Mouse (Mus musculus) embryonic fibroblast, embryonic 13.5 days (primary cell): ENCODE results near the gene Ptger4. TPM values are rescaled to one million over a fixed set of nuclear protein-coding genes. Genes with fewer than 3 reads are reported as not detected.

Experiments used
- H3K27ac ChIP-seq: 2 replicates; pipeline ENCODE4 v1.5.1; 2012; ENCODE audit warnings: low read length, control low read depth, inconsistent platforms; ENCODE audit not compliant: insufficient read depth
- H3K4me1 ChIP-seq: 2 replicates; pipeline ENCODE4 v1.6.1; 2011; ENCODE audit warnings: low read length; ENCODE audit not compliant: control insufficient read depth, insufficient read depth
- H3K4me3 ChIP-seq: 2 replicates; pipeline ENCODE4 v1.5.1; 2011; ENCODE audit warnings: mild to moderate bottlenecking, control low read depth, low read length; ENCODE audit not compliant: insufficient read depth
- CTCF ChIP-seq: IDR thresholded peaks from 2 replicates; pipeline ENCODE4 v1.5.1; 2011; ENCODE audit warnings: mild to moderate bottlenecking, control low read depth, low read length, moderate library complexity, borderline replicate concordance; ENCODE audit not compliant: insufficient read depth
- POLR2A ChIP-seq: IDR thresholded peaks from 2 replicates; pipeline ENCODE4 v1.6.1; 2011; ENCODE audit warnings: low read depth, mild to moderate bottlenecking, control low read depth, low read length, moderate library complexity
- polyA plus RNA-seq: library from polyadenylated mRNA; stranded (reverse); fragments of >200 nt; gene quantifications from 2 replicates; pipeline ENCODE4 v1.2.4, GENCODE M21; 2011; ENCODE audit warnings: low read depth; ENCODE audit not compliant: missing spikeins, insufficient read length

Gene Ptger4
- polyA plus RNA-seq, 1 experiment: 4.3 TPM

DNA sequence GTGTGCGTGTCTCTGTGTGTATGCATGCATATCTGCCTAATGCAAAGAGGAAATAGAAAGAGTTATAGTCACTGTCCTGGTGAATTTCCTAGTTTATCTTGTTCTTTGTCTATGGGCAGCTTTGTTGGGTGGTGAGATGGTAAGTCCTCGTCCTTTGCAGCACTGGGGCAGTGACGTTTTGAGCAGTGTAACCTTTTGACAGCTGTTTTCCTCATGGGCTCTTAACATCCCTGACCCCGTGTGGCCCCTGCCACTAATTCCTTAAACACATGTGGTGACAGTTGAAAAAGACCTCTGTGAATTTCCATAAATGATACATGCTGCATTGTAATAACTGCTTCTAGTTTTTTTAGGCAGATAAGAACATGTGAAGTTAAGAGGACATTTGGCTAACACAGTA is 47.3 kb downstream of the Ptger4 start:
- TF ChIP-seq CTCF: no peak
- no peak for TF ChIP-seq POLR2A
- Histone ChIP-seq H3K4me3 (no peak overlapping the region), H3K27ac (no peak overlapping the region), H3K4me1 (peaks cover 5% of the 10 kb centered on the region; the same call in 1 of the 2 replicates)

GRCm38 (mm10) chr15:5195987-5196514 is 47.9 kb downstream of the Ptger4 start:
- peaks cover 5% of the 10 kb centered on the region; the same call in 1 of the 2 replicates for H3K4me1 ChIP-seq

DNA sequence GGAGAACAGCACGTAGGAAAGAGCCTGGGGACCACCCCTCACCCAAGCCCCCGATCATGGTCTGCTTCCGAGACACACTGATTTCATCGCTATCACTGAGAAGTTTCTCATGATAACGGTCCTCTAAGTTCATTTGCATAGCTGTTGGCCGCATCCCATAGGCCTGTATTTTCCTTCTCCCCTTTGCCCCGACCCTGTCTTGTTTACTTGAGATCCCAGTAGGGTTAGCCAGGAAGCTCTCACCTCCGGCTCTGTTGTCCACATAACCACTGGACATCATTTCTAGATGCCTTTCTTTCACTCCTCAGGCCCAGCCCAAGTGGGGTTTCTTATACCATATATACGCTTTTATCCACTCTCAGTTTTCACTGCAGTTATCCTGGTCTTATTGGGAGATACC is 49.1 kb downstream of the Ptger4 start:
- H3K4me3 ChIP-seq: no peak overlapping the region
- H3K27ac ChIP-seq: no peak overlapping the region
- no peak for TF ChIP-seq CTCF
- TF ChIP-seq POLR2A: no peak

More at GRCm38 (mm10) chr15:5195987-5196514, 47.9 kb downstream of the Ptger4 start:
- Histone ChIP-seq H3K27ac (no peak overlapping the region), H3K4me3 (no peak overlapping the region)
- TF ChIP-seq POLR2A (no peak), CTCF (no peak)

DNA sequence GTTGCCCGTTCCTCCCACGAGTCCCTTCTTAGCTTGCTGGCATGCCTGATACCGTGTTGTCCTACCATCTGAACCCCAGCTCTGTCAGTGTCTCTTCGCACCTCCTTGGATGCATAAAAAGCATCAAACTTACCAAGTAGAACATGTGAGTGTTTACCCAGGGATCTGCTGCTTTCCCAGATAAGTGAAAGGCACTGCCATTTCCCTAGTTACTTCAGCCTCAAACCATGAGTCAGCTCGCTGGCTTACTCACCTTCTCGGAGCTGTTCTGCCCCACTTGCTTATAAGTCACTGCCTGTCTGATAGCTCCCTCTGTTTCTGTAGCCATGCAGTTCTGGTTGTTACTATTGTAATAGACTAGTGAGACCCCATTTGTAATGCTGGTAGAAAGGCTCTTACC is 49.5 kb downstream of the Ptger4 start:
- TF ChIP-seq POLR2A: no peak
- H3K4me3 ChIP-seq: no peak overlapping the region
- peaks cover 5% of the 10 kb centered on the region; the same call in 1 of the 2 replicates for H3K4me1 ChIP-seq
- peak overlapping the region; percentile 28; the same call in 1 of the 2 replicates for H3K27ac ChIP-seq

More for the DNA sequence above, 49.1 kb downstream of the Ptger4 start:
- peaks cover 5% of the 10 kb centered on the region; the same call in 1 of the 2 replicates for H3K4me1 ChIP-seq

- Histone ChIP-seq H3K4me3 (no peak overlapping the region), H3K27ac (0 out of 2 replicates have a peak overlapping the region, but pooled peaks have one; percentile 28), H3K4me1 (peaks cover 5% of the 10 kb centered on the region; the same call in 1 of the 2 replicates)
- TF ChIP-seq POLR2A (no peak), CTCF (no peak)
Observed at GRCm38 (mm10) chr15:5193833-5194232, 50.2 kb downstream of the Ptger4 start.

DNA sequence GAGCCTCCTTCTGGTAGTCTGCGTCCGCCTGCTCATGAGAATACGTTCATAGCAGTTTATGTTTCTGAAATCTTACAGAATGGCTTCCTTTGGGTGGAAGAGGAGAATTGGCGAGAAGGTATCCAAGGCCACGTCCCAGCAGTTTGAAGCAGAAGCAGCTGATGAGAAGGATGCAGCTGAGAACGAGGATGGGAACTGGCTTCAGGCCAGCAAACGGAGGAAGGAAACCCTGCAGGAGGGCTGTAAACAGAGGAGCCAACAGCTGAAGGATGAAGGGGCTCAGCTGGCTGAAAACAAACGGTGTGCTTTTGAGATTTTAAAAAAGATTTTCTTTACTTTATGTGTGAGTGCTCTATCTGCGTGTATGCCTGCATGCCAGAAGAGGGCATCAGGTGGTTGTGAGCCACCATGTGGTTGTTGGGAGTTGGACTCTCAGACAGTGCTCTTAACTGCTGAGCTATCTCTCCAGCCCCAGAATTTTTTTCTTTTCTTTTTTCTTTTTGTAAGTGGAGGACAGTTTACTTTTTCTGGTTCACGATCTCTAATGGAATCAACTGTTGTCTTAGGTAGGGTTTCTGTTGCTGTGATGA is 54.4 kb downstream of the Ptger4 start:
- Histone ChIP-seq H3K4me3 (no peak overlapping the region), H3K27ac (no peak overlapping the region), H3K4me1 (peaks cover 5% of the 10 kb centered on the region; the same call in 1 of the 2 replicates)
- TF ChIP-seq CTCF: peak; percentile 18; the same call in 1 of the 2 replicates
- TF ChIP-seq POLR2A: no peak

DNA sequence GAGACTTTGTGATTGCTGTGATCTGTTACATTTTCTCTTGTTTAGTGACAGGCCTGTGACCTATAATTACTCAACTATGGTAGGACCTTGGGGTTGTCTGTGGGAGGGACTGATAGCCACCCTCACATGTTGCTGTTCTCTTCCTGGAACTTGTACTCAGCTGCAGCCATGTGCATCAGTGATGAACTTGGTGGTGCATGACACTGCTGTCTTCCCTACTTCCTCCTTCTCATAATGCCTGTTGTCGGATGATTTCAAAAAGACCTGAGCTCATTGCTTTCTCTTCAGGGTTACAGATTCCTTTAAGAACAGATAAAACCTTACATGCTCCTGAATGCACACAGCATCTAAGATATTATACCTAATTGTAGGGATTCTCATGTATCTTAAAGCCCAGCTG is 56.0 kb downstream of the Ptger4 start:
- Histone ChIP-seq H3K4me1 (no peaks in the 10 kb centered on the region), H3K4me3 (no peak overlapping the region), H3K27ac (no peak overlapping the region)
- TF ChIP-seq POLR2A (no peak), CTCF (no peak)

DNA sequence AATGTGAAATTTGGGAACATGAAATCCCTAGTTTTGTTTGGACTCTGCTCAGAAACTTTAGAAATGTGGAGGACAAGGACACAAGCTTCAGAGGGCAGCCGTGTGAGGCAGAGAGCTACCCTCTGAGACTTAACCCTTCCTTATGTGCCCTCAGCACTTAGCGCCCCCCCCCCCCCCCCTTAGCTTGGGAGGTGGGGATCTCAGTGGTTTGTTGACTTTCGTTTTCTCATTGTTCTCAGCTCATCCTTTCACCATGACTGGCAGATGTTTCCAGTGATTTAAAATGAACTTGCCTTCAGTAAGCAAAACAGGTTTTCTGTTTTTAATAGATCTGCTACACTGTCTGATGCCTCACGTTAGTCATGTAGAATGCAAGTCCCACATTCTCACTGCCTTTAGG is 56.9 kb downstream of the Ptger4 start:
- Histone ChIP-seq H3K4me3 (no peak overlapping the region), H3K27ac (no peak overlapping the region), H3K4me1 (no peaks in the 10 kb centered on the region)
- TF ChIP-seq POLR2A (no peak), CTCF (no peak)

- H3K4me3 ChIP-seq: peak overlapping the region; percentile 81
- H3K4me1 ChIP-seq: no peaks in the 10 kb centered on the region
- TF ChIP-seq POLR2A: no peak
- no peak for TF ChIP-seq CTCF
- no peak overlapping the region for H3K27ac ChIP-seq
Observed at GRCm38 (mm10) chr15:5186293-5186675, 57.7 kb downstream of the Ptger4 start.

GRCm38 (mm10) chr15:5185366-5186292 is 58.4 kb downstream of the Ptger4 start, which contains the start of gene Ttc33:
Gene Ttc33, plus strand, starts transcription at chr15:5185525.
- peak; percentile 66 for TF ChIP-seq POLR2A
- no peak for TF ChIP-seq CTCF
- Histone ChIP-seq H3K27ac (peak within 1 kb of the TSS; percentile 80), H3K4me1 (no peaks in the 10 kb centered on the region), H3K4me3 (peak within 1 kb of the TSS; percentile 81)
